Mouse (Mus musculus) spleen, adult 2 months (tissue): ENCODE data around the gene Frem2.

Experiments
- CTCF ChIP-seq: fragments of 200-500 bp; IDR thresholded peaks from 2 replicates; pipeline ENCODE4 v1.5.1; 2011; ENCODE audit warnings: mild to moderate bottlenecking, inconsistent platforms; ENCODE audit not compliant: insufficient read depth, insufficient read length, insufficient replicate concordance; ENCODE audit errors: extremely low read depth
- POLR2A ChIP-seq: fragments of 200-500 bp; IDR thresholded peaks from 2 replicates; pipeline ENCODE4 v1.6.1; 2011; ENCODE audit warnings: low read depth, low read length, inconsistent platforms

- TF ChIP-seq CTCF, result no peak
- no peak for TF ChIP-seq POLR2A
Observed at GRCm38 (mm10) chr3:53705992-53706495, 48.9 kb upstream of the Frem2 start.
